Mouse (Mus musculus) forebrain, embryonic 10.5 days (tissue): ENCODE measurements around the gene Camk2b. TPM values are rescaled to one million over a fixed set of nuclear protein-coding genes. Genes with fewer than 3 reads are reported as not detected.
A peak's percentile ranks its signal among the peaks of the same experiment; 100 is the strongest.
"Not testable (repeated sequence)": the region's sequence is repeated elsewhere in the genome, so short reads cannot be mapped to it uniquely, and the experiment has no call there.

ENCODE experiments used
- DNase-seq: peaks from one replicate; pipeline ENCODE4 v3.0.0-alpha.2; 2017; ENCODE audit warnings: low spot score; ENCODE audit errors: extremely low spot score
- H3K27ac ChIP-seq: fragments of 300-500 bp; sonication (generic); 2 replicates; pipeline ENCODE4 v1.5.1; 2016; ENCODE audit warnings: mild to moderate bottlenecking
- H3K27me3 ChIP-seq: fragments of 300-500 bp; sonication (generic); 2 replicates; pipeline ENCODE4 v1.6.1; 2016; ENCODE audit warnings: mild to moderate bottlenecking; ENCODE audit not compliant: poor library complexity, severe bottlenecking
- H3K36me3 ChIP-seq: fragments of 300-500 bp; sonication (generic); replicated peaks from 2 replicates; pipeline ENCODE4 v1.6.1; 2016; ENCODE audit warnings: mild to moderate bottlenecking, moderate library complexity
- H3K4me1 ChIP-seq: fragments of 300-500 bp; sonication (generic); 2 replicates; pipeline ENCODE4 v1.6.1; 2016
- H3K4me3 ChIP-seq: fragments of 300-500 bp; sonication (generic); 2 replicates; pipeline ENCODE4 v1.5.1; 2016; ENCODE audit warnings: mild to moderate bottlenecking, moderate library complexity
- H3K9me3 ChIP-seq: fragments of 300-500 bp; sonication (generic); 2 replicates; pipeline ENCODE4 v1.6.1; 2016; ENCODE audit warnings: mild to moderate bottlenecking, moderate library complexity
- WGBS: fragments of 180-500 bp; shearing (Covaris S2); methylation state at CpG from one replicate; pipeline ENCODE4 v1.1.7; 2016; 5-methylcytosine and 5-hydroxymethylcytosine counted together
- polyA plus RNA-seq: library from polyadenylated mRNA; unstranded; fragments of >200 nt; fragmentation: Nextera tagmentation; extraction: Ambion mirVana; gene quantifications from 2 replicates; pipeline ENCODE4 v1.2.1, GENCODE M21; 2016

The Camk2b gene
- polyA plus RNA-seq, 1 experiment from 2014 or later: 0.51 TPM

- H3K27me3 ChIP-seq: no peaks in the 10 kb centered on the region
- H3K27ac ChIP-seq: no peak overlapping the region
- no peak overlapping the region for H3K4me3 ChIP-seq
- H3K9me3 ChIP-seq: no peaks in the 10 kb centered on the region
- WGBS: 83% methylated on average over 2 of the region's 2 CpGs
- H3K4me1 ChIP-seq: peaks cover 20% of the 10 kb centered on the region
- no peak for DNase-seq
- peaks cover 70% of the 10 kb centered on the region for H3K36me3 ChIP-seq
Observed at GRCm38 (mm10) chr11:5960051-5960450, 106.1 kb downstream of the Camk2b start.

GRCm38 (mm10) chr11:5955546-5956276, 110.5 kb downstream of the Camk2b start, which contains the start of gene Ykt6:
Ykt6 (plus strand) TSS chr11:5955693.
- Histone ChIP-seq H3K36me3 (peaks cover 27% of the 10 kb centered on the region), H3K27ac (peak within 1 kb of the TSS; percentile 90), H3K4me1 (peaks cover 24% of the 10 kb centered on the region), H3K27me3 (no peaks in the 10 kb centered on the region), H3K4me3 (peak within 1 kb of the TSS; percentile 76), H3K9me3 (no peaks in the 10 kb centered on the region)
- under 1% methylated on average over 71 of the region's 71 CpGs for WGBS
- peak; percentile 96 for DNase-seq

GRCm38 (mm10) chr11:5954965-5955504, 111.1 kb downstream of the Camk2b start:
- Histone ChIP-seq H3K27me3 (no peaks in the 10 kb centered on the region), H3K9me3 (no peaks in the 10 kb centered on the region), H3K27ac (peak overlapping the region; percentile 90), H3K4me3 (peak overlapping the region; percentile 76), H3K36me3 (peaks cover 20% of the 10 kb centered on the region), H3K4me1 (peaks cover 27% of the 10 kb centered on the region)
- WGBS: 11% methylated on average over 7 of the region's 7 CpGs
- DNase-seq: no peak

GRCm38 (mm10) chr11:5954435-5954834, 111.7 kb downstream of the Camk2b start:
- Histone ChIP-seq H3K4me1 (peaks cover 33% of the 10 kb centered on the region), H3K27me3 (no peaks in the 10 kb centered on the region), H3K9me3 (no peaks in the 10 kb centered on the region), H3K27ac (no peak overlapping the region), H3K36me3 (peaks cover 14% of the 10 kb centered on the region), H3K4me3 (no peak overlapping the region)
- no peak for DNase-seq
- WGBS: 78% methylated on average over 5 of the region's 5 CpGs

- no peaks in the 10 kb centered on the region for H3K9me3 ChIP-seq
- H3K27ac ChIP-seq: no peak overlapping the region
- 31% methylated on average over 8 of the region's 8 CpGs for WGBS
Observed at GRCm38 (mm10) chr11:5953130-5953765, 112.9 kb downstream of the Camk2b start.

GRCm38 (mm10) chr11:5952501-5952900, 113.7 kb downstream of the Camk2b start:
- peaks cover 49% of the 10 kb centered on the region for H3K4me1 ChIP-seq
- H3K27me3 ChIP-seq: no peaks in the 10 kb centered on the region
- 92% methylated on average over 5 of the region's 5 CpGs for WGBS
- H3K27ac ChIP-seq: no peak overlapping the region
- H3K4me3 ChIP-seq: no peak overlapping the region
- H3K36me3 ChIP-seq: peaks cover 3% of the 10 kb centered on the region
- no peak for DNase-seq
- no peaks in the 10 kb centered on the region for H3K9me3 ChIP-seq

More at GRCm38 (mm10) chr11:5953130-5953765, 112.9 kb downstream of the Camk2b start:
- peaks cover 6% of the 10 kb centered on the region for H3K36me3 ChIP-seq
- H3K27me3 ChIP-seq: no peaks in the 10 kb centered on the region
- DNase-seq: no peak
- H3K4me3 ChIP-seq: no peak overlapping the region
- H3K4me1 ChIP-seq: peaks cover 45% of the 10 kb centered on the region

- H3K4me1 ChIP-seq: peaks cover 29% of the 10 kb centered on the region
- no peak within 1 kb of the TSS; the same call in 1 of the 2 replicates for H3K4me3 ChIP-seq
- 65% methylated on average over 8 of the region's 8 CpGs for WGBS
- H3K27ac ChIP-seq: peak within 1 kb of the TSS; percentile 77
- DNase-seq: no peak
- H3K9me3 ChIP-seq: no peaks in the 10 kb centered on the region
- H3K36me3 ChIP-seq: no peaks in the 10 kb centered on the region
- no peaks in the 10 kb centered on the region for H3K27me3 ChIP-seq
Observed at GRCm38 (mm10) chr11:5949586-5950352, 116.4 kb downstream of the Camk2b start, which contains the start of gene Gck. Gck (minus strand) TSS chr11:5950081.

GRCm38 (mm10) chr11:5948546-5949250, 117.5 kb downstream of the Camk2b start:
- Histone ChIP-seq H3K4me1 (peaks cover 28% of the 10 kb centered on the region), H3K36me3 (no peaks in the 10 kb centered on the region), H3K27me3 (no peaks in the 10 kb centered on the region), H3K9me3 (no peaks in the 10 kb centered on the region), H3K4me3 (no peak overlapping the region), H3K27ac (peak overlapping the region; percentile 77)
- DNase-seq: no peak
- 53% methylated on average over 10 of the region's 10 CpGs for whole genome bisulfite sequencing

GRCm38 (mm10) chr11:5947796-5948195, 118.4 kb downstream of the Camk2b start:
- H3K36me3 ChIP-seq: no peaks in the 10 kb centered on the region
- no peaks in the 10 kb centered on the region for H3K9me3 ChIP-seq
- no peak overlapping the region for H3K4me3 ChIP-seq
- peak overlapping the region; percentile 77; the same call in 1 of the 2 replicates for H3K27ac ChIP-seq
- no peak for DNase-seq
- no peaks in the 10 kb centered on the region for H3K27me3 ChIP-seq
- 70% methylated on average over 4 of the region's 4 CpGs for WGBS
- peaks cover 31% of the 10 kb centered on the region for H3K4me1 ChIP-seq

GRCm38 (mm10) chr11:5945096-5945495, 121.1 kb downstream of the Camk2b start:
- peaks cover 30% of the 10 kb centered on the region for H3K4me1 ChIP-seq
- DNase-seq: no peak
- H3K27ac ChIP-seq: no peak overlapping the region
- no peak overlapping the region for H3K4me3 ChIP-seq
- H3K36me3 ChIP-seq: no peaks in the 10 kb centered on the region
- H3K9me3 ChIP-seq: no peaks in the 10 kb centered on the region
- WGBS: 78% methylated on average over 2 of the region's 2 CpGs
- H3K27me3 ChIP-seq: no peaks in the 10 kb centered on the region

- Histone ChIP-seq H3K4me1 (peaks cover 9% of the 10 kb centered on the region), H3K36me3 (no peaks in the 10 kb centered on the region), H3K27ac (no peak overlapping the region), H3K9me3 (no peaks in the 10 kb centered on the region), H3K27me3 (no peaks in the 10 kb centered on the region), H3K4me3 (no peak overlapping the region)
- no peak for DNase-seq
- WGBS: 68% methylated on average over 6 of the region's 6 CpGs
Observed at GRCm38 (mm10) chr11:5942966-5943365, 123.2 kb downstream of the Camk2b start.

- not testable (repeated sequence) for H3K36me3 ChIP-seq, H3K27ac ChIP-seq, H3K4me1 ChIP-seq, H3K4me3 ChIP-seq, H3K27me3 ChIP-seq, DNase-seq
- 94% methylated on average over 11 of the region's 11 CpGs for WGBS
- H3K9me3 ChIP-seq: peaks cover 13% of the 10 kb centered on the region; the same call in 1 of the 2 replicates
Observed at GRCm38 (mm10) chr11:5934531-5934930, 131.6 kb downstream of the Camk2b start.
